Mouse (Mus musculus): Measurements from ENCODE around the gene Gm20890.
"Not testable (repeated sequence)": the region's sequence is repeated elsewhere in the genome, so short reads cannot be mapped to it uniquely, and the experiment has no call there.

Gm20890 gene

GRCm38 (mm10) chrY:26776699-26777098 lies at the start of gene Gm20890:
Gm20890 (minus strand) TSS chrY:26776799.
- not testable (repeated sequence) for DNase-seq

All from right cerebral cortex, postnatal 4 days (tissue).